Mouse (Mus musculus): ENCODE measurements at regions not wholly inside any gene's neighbourhood (a gene's known extent, or its start where the extent isn't known, plus 50 kb on each side); places are given as distances from the start of the nearest gene placed in this dataset.

GRCm38 (mm10) chr7:115192992-115193761 lies 449.7 kb downstream of the Insc start:
- DNase-seq, result no peak

- DNase-seq, result peak; percentile 38
These were observed 461.4 kb downstream of the Insc start for GRCm38 (mm10) chr7:115204916-115205315.

DNA sequence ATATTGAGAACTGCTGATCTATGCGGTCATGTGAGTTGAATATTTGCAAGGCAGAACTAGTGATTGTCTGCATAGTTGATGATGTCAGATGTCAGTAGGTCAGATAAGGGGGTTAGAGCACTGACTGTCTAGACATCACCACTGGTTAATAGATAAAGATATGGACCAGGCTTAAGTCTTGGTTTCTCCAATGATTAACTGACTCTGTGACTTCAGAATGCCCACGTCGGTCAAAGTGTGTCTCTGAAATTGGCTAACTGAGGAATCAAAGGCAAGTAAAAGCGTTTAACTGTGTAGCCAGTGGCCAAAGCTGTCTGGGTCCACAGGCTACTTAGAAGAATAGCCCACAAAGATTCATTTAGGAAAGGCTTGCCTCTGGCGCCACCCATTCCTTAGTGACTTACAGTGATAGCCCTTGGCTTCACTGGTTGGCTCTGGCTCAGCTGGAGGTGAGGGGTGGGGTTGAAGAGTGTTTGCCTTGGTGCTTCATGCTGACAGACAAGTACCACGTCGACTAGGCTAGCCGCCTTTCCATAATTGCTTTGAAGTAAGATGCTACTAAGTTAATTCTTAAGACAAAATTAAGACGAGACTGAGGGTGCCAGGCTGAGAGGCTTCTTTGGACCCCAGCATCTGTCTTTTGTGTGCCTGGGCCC lies 463.1 kb downstream of the Insc start:
- no peak for DNase-seq

- no peak for DNase-seq
These were observed 465.3 kb downstream of the Insc start for GRCm38 (mm10) chr7:115208781-115209180.

- DNase-seq, result no peak
These were observed 466.5 kb downstream of the Insc start for GRCm38 (mm10) chr7:115210012-115210411.

- peak; percentile 85 for DNase-seq
These were observed 473.3 kb downstream of the Insc start for GRCm38 (mm10) chr7:115216838-115217237.

GRCm38 (mm10) chr7:115217255-115217654 lies 473.8 kb downstream of the Insc start:
- DNase-seq, result no peak

DNA sequence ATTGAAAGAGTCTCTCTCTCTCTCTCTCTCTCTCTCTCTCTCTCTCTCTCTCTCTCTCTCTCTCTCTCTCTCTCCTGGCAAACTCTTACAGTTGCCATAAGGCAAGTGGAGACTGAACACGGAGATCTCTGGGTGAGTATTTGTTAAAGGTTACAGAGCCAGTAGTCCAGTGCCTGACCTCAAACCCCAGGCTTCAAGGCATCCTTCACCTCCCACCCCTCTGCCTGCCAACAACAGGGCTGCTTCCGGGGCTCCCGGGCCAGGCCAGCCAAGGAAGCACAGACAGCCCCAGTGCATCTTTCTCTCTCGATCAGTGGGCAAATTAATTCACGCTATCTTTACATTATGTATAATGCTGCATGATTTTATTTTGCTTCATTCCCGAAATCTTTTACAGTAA lies 474.2 kb downstream of the Insc start:
- DNase-seq, result no peak

DNA sequence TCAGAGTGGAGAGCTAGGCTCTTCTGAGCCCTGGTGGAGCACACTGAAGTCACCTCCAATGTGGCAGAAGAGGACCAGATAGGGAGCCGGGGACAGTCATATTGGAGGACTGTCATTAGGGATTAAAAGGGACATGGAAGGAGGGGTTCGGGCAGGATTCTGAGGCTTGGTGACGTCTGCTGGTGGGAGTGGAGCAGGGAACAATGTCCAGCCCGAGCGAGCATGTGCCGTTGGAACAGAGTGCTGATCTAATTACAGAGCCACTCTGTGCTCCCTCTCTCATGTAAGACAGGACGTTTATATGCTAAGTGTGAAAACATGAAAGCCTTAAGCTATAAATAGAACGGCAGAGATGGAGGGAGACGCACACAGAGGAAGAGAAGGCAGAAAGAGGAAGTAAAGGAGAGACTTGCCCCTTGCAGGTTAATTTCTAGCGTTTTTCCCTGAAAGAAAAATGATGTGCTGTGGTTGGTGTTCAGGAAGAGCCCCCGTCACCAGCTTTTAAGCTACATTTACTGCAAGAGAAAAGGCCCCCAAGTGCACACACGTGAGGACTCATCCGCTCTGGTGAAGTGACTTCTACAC lies 475.2 kb downstream of the Insc start:
- DNase-seq, result peak; percentile 7

- no peak for DNase-seq
These were observed 479.1 kb downstream of the Insc start for GRCm38 (mm10) chr7:115222642-115223041.

- DNase-seq, result no peak
These were observed 487.0 kb downstream of the Insc start for GRCm38 (mm10) chr7:115230525-115230924.

DNA sequence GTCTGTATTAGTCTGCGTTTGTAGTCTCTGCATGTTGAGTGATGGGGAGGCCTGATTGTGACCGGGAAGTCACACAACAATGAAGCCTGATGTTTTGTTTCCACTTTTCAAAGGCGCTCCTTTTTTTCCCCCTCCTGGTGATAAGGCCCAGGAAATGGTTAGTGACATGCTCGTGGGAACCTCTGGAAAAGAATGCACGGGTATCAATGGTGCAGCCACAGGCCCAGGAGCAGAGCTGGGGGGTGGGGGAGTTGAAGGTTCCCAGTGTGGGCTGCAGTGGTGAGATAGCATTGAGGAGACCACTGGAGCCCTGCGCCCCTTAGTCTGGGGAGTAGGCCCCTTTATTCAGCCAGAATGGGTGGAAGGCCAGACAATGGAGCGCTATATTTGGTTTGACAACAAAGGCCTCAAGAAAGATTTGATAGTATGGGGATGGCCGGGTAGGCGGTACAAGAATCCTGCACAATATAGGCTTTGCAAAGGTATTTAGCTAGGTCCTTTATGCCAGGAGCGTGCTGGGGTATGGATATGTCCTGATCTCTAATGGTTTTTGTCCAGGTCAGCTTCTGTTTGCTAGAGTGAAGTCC lies 490.4 kb downstream of the Insc start:
- DNase-seq, result no peak

- no peak for DNase-seq
These were observed 493.6 kb downstream of the Insc start for GRCm38 (mm10) chr7:115237131-115237530.

- no peak for DNase-seq
These were observed 508.3 kb downstream of the Insc start for GRCm38 (mm10) chr7:115251591-115252369.

DNA sequence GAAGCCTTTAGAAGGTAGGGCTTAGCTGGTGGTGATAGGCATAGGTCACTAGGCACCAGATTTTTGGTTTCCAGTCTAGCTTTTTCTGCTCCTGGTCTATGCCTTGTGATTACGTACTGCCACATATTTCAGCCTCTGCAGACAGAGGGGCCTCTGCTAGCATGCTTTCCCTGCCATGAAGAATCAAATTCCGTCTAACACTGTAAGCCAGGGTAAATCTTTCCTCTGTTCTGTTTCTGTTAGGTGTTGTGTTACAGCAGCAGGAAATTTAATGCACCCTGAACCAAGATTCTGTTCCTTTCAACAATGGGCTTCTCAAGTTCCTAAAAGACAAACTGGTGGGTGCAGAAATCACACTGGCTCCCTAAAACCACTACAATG lies 508.9 kb downstream of the Insc start:
- DNase-seq, result no peak

DNA sequence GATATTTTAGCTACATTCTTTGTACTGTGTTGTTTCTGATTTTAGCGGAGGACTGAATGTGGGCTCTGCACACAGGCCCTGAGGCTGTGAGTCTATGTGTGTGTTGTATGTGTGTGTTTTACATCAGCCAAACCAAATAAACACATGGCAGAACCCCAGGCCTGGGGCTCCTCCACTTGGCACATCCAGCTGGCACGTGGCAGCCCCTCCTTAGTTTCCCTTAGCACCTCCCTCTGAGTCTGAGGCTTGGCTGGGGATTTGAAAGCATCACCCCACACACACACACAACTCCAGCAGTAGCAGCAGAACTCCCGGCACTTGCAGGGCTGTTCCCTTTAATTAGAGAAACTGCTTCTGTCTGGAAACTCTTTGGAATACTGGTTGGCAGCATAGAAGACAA lies 515.1 kb downstream of the Insc start:
- DNase-seq, result peak; percentile 6

- no peak for DNase-seq
These were observed 519.6 kb downstream of the Insc start for GRCm38 (mm10) chr7:115263082-115263481.

DNA sequence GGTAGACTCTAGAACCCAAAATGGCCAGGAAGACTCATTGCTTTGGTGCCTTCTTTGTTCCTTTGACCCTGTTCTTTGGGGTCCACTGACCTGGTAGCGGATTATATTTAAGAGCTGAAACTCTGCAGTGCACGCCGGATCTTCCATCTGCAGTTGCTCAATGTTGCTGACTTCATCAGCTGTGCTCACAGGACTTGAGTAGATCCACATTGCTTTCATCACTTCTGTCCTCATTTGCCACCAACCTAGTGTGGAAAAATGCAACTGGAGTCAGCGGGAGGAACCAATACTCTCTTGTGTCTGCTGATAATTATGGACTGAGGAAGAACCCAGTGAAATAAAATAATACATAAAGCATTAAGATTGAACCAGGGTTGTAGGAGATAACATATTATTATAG lies 522.6 kb downstream of the Insc start:
- DNase-seq, result no peak

DNA sequence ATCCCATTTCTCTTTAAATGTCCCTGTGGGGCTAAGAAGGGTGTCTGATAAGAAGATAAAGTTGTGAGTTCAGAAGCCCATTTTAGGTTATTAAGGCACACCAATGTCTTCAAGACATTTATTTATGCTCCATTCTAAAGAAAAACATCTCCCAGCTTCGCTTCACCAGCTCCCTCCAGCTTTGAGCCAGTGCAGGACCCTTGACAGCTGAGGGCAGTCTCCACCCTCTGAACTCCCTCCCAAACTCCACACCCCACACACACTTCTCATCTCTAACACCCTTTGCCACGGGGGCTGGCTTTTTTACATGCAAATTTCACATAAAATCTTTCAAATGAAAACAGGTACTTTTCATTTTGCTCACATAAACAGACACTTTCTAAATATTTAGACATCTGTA lies 527.3 kb downstream of the Insc start:
- DNase-seq, result no peak

- peak; percentile 19 for DNase-seq
These were observed 531.3 kb downstream of the Insc start for GRCm38 (mm10) chr7:115274836-115275235.

DNA sequence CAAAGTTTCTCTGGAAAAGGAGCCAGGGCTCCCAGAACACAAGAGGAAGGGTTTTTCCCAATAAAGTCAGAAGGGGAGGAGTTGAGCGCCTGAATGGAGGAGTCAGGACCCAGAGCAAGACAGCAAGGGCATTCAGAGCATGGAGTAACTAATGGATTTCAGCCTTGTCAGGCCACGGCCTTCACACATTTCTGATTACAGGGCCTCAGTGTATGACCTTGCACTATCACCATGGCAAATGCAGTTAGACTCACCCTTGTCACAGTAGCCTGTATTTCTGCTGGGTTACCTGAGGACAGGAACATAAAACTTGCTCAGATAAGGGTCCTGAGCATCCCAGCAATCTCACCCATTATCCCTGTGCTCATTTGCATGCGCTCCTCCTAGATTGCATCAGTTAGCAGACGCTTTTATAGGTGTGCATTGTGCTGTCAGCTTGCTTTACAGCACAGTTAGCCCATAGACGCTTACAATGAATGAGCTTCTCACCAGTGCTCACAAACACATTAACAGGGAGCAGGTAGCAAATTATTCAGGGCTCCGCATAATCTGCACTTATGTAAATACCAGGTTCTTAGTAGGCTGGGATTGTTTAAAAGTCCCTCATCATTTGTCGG lies 547.4 kb downstream of the Insc start:
- DNase-seq, result no peak

DNA sequence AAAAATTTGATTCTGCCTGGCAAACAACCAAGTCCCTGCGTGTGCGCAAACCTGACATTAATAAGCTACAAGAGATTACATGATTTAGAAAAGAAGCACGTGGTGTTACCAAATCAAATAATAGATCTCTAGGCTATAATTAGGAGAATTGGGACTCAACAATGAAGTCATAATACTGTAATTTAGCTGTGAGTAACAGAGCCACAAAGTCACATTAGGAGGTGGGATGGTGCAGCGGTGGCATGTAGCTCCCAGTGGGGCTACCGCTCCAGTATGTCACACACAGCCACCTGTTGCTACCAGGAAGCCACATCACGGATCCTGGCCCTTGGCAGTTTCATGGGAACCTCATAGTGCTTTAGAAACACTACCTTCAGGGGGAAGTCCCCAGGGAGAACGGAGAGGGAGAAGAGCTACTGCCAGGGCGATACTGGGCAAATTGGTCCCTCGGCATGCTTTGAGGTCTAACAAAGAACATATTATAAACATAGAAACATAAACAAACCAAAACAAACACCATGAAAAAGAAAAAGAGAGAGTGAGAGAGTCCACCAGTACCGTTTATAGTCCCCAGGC lies 551.2 kb downstream of the Insc start:
- no peak for DNase-seq
